ENCODE assay signal across 20 mouse cellular contexts in the genomic region with DNA sequence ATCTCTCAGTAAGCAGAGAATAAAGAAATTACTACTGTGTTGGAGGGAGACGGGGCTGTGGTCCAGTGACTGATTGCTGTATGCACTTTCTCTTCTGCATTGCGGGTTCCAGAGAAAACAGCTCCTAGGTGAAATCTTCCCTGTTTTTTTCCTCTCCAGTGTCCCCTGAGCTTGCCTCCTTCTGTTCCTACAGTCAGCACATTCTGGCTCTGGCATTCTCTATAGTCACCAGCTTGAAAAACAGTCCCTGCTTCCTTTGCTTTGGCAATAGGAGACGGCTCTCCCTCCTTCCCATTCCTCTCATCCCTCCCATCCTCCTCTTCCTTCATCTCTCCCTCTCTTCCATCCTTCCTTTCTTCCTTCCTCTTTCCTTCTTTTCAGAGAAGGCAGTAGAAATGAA. TPM values are rescaled to one million over a fixed set of nuclear protein-coding genes. Genes with fewer than 3 reads are reported as not detected.
A peak's percentile ranks its signal among the peaks of the same experiment; 100 is the strongest.
DNase-seq lines count a peak whose midpoint lies in the region; ATAC-seq and TF ChIP-seq lines count a peak whose summit lies in the region.
"Had no signal": no experiment of that assay in that cellular context is flagged by ENCODE, and none has a peak within 500 bp of the region (broad histone marks: within the 10 kb centered on the region; RNA-seq: fewer than 3 reads in every experiment).

No protein-coding gene starts in this region.

- no peaks in the 10 kb centered on the region for H3K9me3 ChIP-seq in kidney, embryonic 16.5 days (ENCODE audit: low read length)
- no peaks in the 10 kb centered on the region for H3K9me3 ChIP-seq in megakaryocyte, embryonic 14.5 days
- H3K9me3 ChIP-seq: hindbrain, embryonic 13.5 days; limb, embryonic 10.5 days had no signal

- no peak overlapping the region for H3K9ac ChIP-seq in kidney, embryonic 16.5 days (replicated peaks; ENCODE audit: low read length)
- H3K9ac ChIP-seq: hindbrain, embryonic 13.5 days had no signal

- H3K36me3 ChIP-seq in kidney, embryonic 16.5 days (ENCODE audit: insufficient read depth, low read length): no peaks in the 10 kb centered on the region
- peaks cover 16% of the 10 kb centered on the region for H3K36me3 ChIP-seq in megakaryocyte, embryonic 14.5 days (replicated peaks; ENCODE audit: low read length)
- no peaks in the 10 kb centered on the region for H3K36me3 ChIP-seq in small intestine, adult 2 months (ENCODE audit: control insufficient read depth, insufficient read depth, low read length)
- H3K36me3 ChIP-seq: limb, embryonic 10.5 days had no signal

- no peak overlapping the region for H3K4me3 ChIP-seq in kidney, embryonic 16.5 days (ENCODE audit: low read length)
- H3K4me3 ChIP-seq in megakaryocyte, embryonic 14.5 days (replicated peaks): peak overlapping the region; percentile 44
- no peak overlapping the region for H3K4me3 ChIP-seq in small intestine, adult 2 months (ENCODE audit: low read depth, low read length)
- H3K4me3 ChIP-seq: hindbrain, embryonic 13.5 days; limb, embryonic 10.5 days had no signal

- H3K27ac ChIP-seq in kidney, embryonic 16.5 days (ENCODE audit: low read length): 0 out of 2 replicates have a peak overlapping the region, but pooled peaks have one; percentile 10
- H3K27ac ChIP-seq in small intestine, adult 2 months (ENCODE audit: insufficient read depth, low read depth, low read length): peak overlapping the region; percentile 68; the same call in 1 of the 2 replicates
- H3K27ac ChIP-seq: hindbrain, embryonic 13.5 days; limb, embryonic 10.5 days had no signal

- no peak for ATAC-seq in kidney, embryonic 16.5 days (ENCODE audit: low FRiP score, low TSS enrichment)
- ATAC-seq in megakaryocyte, adult 5-6 weeks (ENCODE audit: poor library complexity, severe bottlenecking): no peak

- 62% methylated on average over 3 of the region's 3 CpGs for WGBS in kidney, embryonic 16.5 days
- 79% methylated on average over 3 of the region's 3 CpGs for WGBS in small intestine, adult 2 months

- DNase-seq in cerebellum, adult 9-10 months: peak; percentile 36
- DNase-seq in cerebellum, postnatal 4 days (ENCODE audit: low spot score in 2 of 2): no peak
- DNase-seq in kidney, postnatal 25 days: no peak
- no peak for DNase-seq in adrenal gland, postnatal 4 days (ENCODE audit: low spot score in 2 of 2)
- DNase-seq: gastrocnemius, postnatal 25 days; heart, postnatal 14 days; kidney, adult 9 months; lung, adult 2 months; lung, postnatal 36 days; right cerebral cortex, postnatal 4 days; thymus, postnatal 4 days had no signal

- TF ChIP-seq CTCF in small intestine, adult 2 months (IDR thresholded peaks at IDR 0.05; ENCODE audit: extremely low read depth, insufficient read length, insufficient replicate concordance, low read depth, low read length): no peak

- no peak for TF ChIP-seq POLR2A in small intestine, adult 2 months (IDR thresholded peaks at IDR 0.05; ENCODE audit: low read depth, low read length)

- H3K4me1 ChIP-seq in kidney, embryonic 16.5 days (ENCODE audit: insufficient read depth, low read length): peaks cover 26% of the 10 kb centered on the region
- H3K4me1 ChIP-seq in megakaryocyte, embryonic 14.5 days: peaks cover 71% of the 10 kb centered on the region
- H3K4me1 ChIP-seq in small intestine, adult 2 months (ENCODE audit: control insufficient read depth, insufficient read depth, insufficient read length, low read length): peaks cover 8% of the 10 kb centered on the region; the same call in 1 of the 2 replicates
- H3K4me1 ChIP-seq: limb, embryonic 10.5 days had no signal

- no peak overlapping the region for H3K4me2 ChIP-seq in kidney, embryonic 16.5 days (replicated peaks; ENCODE audit: low read depth, low read length)
- H3K4me2 ChIP-seq: heart, embryonic 11.5 days; hindbrain, embryonic 13.5 days; midbrain, embryonic 11.5 days had no signal

- no peaks in the 10 kb centered on the region for H3K27me3 ChIP-seq in kidney, embryonic 16.5 days (ENCODE audit: insufficient read depth, low read length)
- H3K27me3 ChIP-seq in megakaryocyte, embryonic 14.5 days (replicated peaks): no peaks in the 10 kb centered on the region
- no peaks in the 10 kb centered on the region for H3K27me3 ChIP-seq in small intestine, adult 2 months (ENCODE audit: control insufficient read depth, insufficient read depth, low read length)
- H3K27me3 ChIP-seq: hindbrain, embryonic 13.5 days had no signal

RNA-seq across cellular contexts. Expression of a gene that starts 13.9 kb away (rescaled TPM):
- polyA plus RNA-seq in kidney, embryonic 16.5 days (2015; fragmentation: Nextera tagmentation; extraction: Ambion mirVana): 65.1 and 69.7 TPM in 2 replicates
- 13.5 and 14.1 TPM in 2 replicates for polyA plus RNA-seq in megakaryocyte, embryonic 14.5 days (2012; ENCODE audit: insufficient read depth, low replicate concordance)
- 107 and 122 TPM in 2 replicates for total RNA-seq in megakaryocyte, adult 5-6 weeks (2015)
- total RNA-seq in megakaryocyte, adult 5-6 weeks (2017): 95.1 and 116 TPM in 2 replicates
- polyA plus RNA-seq in small intestine, adult 2 months (2012; rRNA removed): 28.5 and 29.1 TPM in 2 replicates
- 10 to 100 TPM; 11.0 to 19.9 TPM for total RNA-seq in adrenal gland, postnatal 4 days (2021)
- total RNA-seq: MEL had no signal
